Mouse (Mus musculus): Measurements from ENCODE around the gene Mast4. TPM values are rescaled to one million over a fixed set of nuclear protein-coding genes. Genes with fewer than 3 reads are reported as not detected.

Gene Mast4
- polyA plus RNA-seq, 1 experiment = 6.4 TPM

DNA sequence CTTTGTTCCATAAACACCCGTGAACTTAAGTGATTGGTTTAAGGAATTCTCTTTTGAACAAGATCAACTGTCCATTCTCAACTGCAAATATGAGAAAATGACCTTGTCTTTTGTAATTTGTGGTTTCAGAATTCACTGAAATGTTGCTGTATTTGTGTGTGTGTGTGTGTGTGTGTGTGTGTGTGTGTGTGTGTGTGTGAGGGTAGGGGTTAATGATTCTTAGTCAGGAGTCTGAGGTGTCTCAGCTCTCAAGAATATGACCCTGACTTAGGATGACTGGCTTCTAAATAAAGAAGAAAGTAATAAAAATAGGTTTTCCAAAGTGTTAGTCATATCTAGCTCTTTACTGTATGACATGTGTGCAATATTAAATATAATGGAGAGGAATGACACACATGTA is 607.4 kb downstream of the Mast4 start:
- H3K36me3 ChIP-seq (ENCODE audit: control insufficient read depth, insufficient read depth, low read length) = no peaks in the 10 kb centered on the region; the same call in 1 of the 2 replicates
- WGBS = 93% methylated on average over 1 of the region's 1 CpGs
- H3K27ac ChIP-seq (ENCODE audit: insufficient read depth, low read length) = no peak overlapping the region
- TF ChIP-seq CTCF (IDR thresholded peaks at IDR 0.05; ENCODE audit: extremely low read depth, insufficient read depth, insufficient read length, insufficient replicate concordance) (no peak), POLR2A (IDR thresholded peaks at IDR 0.05; ENCODE audit: low read depth, low read length) (no peak)
- peaks cover 2% of the 10 kb centered on the region for H3K4me1 ChIP-seq (ENCODE audit: control insufficient read depth, insufficient read depth, insufficient read length)
- DNase-seq (ENCODE audit: low read depth in 1 of 2, low spot score in 2 of 2) = no peak
- H3K4me3 ChIP-seq (ENCODE audit: extremely low read depth, insufficient read depth, insufficient read length) = no peak overlapping the region
- no peaks in the 10 kb centered on the region for H3K27me3 ChIP-seq (ENCODE audit: control insufficient read depth, insufficient read depth, low read length)

DNA sequence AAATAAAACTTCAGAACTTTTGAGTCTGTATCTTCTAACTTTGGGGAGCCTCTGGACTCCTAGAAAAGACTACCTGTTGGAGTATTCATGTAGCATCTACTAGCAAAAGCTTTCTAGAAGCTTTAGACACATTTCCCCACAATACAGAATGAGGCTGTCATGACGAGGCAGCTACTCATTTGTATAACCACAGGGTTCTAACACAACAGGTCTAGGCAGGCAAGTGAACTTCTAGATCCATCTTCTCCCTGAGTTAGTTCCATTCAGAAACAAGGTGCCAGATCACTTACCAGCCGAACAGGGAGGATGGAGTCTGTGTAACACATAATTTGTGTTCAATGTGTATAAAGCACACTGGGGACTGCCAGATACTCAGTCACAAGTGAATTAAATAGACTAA is 608.4 kb downstream of the Mast4 start:
- no peak for DNase-seq (ENCODE audit: low read depth in 1 of 2, low spot score in 2 of 2)
- Histone ChIP-seq H3K27ac (ENCODE audit: insufficient read depth, low read length) (no peak overlapping the region), H3K4me3 (ENCODE audit: extremely low read depth, insufficient read depth, insufficient read length) (no peak overlapping the region), H3K36me3 (ENCODE audit: control insufficient read depth, insufficient read depth, low read length) (no peaks in the 10 kb centered on the region; the same call in 1 of the 2 replicates), H3K4me1 (ENCODE audit: control insufficient read depth, insufficient read depth, insufficient read length) (peaks cover 2% of the 10 kb centered on the region), H3K27me3 (ENCODE audit: control insufficient read depth, insufficient read depth, low read length) (no peaks in the 10 kb centered on the region)
- TF ChIP-seq CTCF (IDR thresholded peaks at IDR 0.05; ENCODE audit: extremely low read depth, insufficient read depth, insufficient read length, insufficient replicate concordance) = no peak
- TF ChIP-seq POLR2A (IDR thresholded peaks at IDR 0.05; ENCODE audit: low read depth, low read length) = no peak
- 82% methylated on average over 2 of the region's 2 CpGs for WGBS

DNA sequence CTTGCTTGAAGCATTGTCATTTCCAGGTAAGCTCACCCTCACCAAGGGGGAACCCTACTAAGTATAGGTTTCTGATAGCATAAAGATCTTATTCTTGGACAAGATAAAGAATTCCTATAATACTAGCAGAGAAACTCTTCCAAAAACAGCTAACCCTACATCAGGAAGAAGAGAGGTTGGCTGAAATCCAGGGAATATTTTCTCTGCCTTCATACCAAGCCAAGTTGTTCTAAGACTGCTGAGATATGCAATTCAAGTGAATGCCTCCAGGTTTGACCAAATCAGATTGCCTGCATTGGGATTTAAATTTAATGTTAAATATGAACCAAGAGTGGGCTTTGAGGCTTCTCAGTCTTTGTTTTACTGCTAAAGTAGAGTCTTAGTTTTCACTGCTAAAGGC is 608.9 kb downstream of the Mast4 start:
- Histone ChIP-seq H3K27ac (ENCODE audit: insufficient read depth, low read length) (no peak overlapping the region), H3K4me1 (ENCODE audit: control insufficient read depth, insufficient read depth, insufficient read length) (peaks cover 2% of the 10 kb centered on the region), H3K4me3 (ENCODE audit: extremely low read depth, insufficient read depth, insufficient read length) (no peak overlapping the region), H3K27me3 (ENCODE audit: control insufficient read depth, insufficient read depth, low read length) (no peaks in the 10 kb centered on the region), H3K36me3 (ENCODE audit: control insufficient read depth, insufficient read depth, low read length) (no peaks in the 10 kb centered on the region)
- no peak for TF ChIP-seq POLR2A (IDR thresholded peaks at IDR 0.05; ENCODE audit: low read depth, low read length)
- TF ChIP-seq CTCF (IDR thresholded peaks at IDR 0.05; ENCODE audit: extremely low read depth, insufficient read depth, insufficient read length, insufficient replicate concordance) = no peak
- no peak for DNase-seq (ENCODE audit: low read depth in 1 of 2, low spot score in 2 of 2)

DNA sequence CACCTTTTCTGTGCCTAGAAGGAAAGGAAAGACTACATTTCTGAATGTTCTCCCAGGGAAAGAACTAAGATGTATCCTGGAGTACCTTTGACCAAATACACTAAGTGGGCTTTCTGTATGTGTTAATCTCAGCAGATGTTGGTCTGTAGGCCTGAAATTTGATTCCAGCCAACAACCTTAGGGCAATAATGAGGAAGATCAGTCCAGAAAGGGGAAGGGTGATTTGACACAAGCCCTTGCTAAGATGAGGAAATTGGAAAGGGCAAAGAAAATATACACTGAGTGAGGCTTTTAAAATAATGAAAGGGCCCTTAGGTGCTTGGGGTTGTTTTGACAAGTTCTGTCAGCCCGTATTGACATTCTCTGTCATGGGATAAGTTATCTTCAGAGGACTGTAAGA is 617.3 kb downstream of the Mast4 start:
- WGBS = 58% methylated on average over 1 of the region's 1 CpGs
- no peak for DNase-seq (ENCODE audit: low read depth in 1 of 2, low spot score in 2 of 2)
- H3K36me3 ChIP-seq (ENCODE audit: control insufficient read depth, insufficient read depth, low read length) = peaks cover 3% of the 10 kb centered on the region; the same call in 1 of the 2 replicates

DNA sequence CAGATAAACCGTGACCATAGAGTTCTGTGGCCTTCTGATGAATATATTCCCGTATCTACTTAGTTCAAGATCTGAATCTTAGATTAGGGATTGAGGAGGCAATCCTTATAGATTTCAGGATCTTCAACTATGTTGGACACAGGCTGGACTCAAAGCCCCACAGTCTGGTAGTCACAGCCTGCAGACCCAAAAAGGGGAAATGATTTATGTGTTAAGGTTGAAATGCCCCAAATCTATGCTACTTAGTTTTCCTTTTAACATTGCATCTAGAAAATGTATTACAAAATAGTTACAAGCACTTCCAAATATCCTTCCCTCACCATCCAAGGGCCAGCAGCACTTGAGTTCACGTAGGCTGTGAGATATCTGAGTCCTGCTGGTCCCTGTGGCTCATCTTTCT is 633.6 kb downstream of the Mast4 start:
- no peak for TF ChIP-seq POLR2A (IDR thresholded peaks at IDR 0.05; ENCODE audit: low read depth, low read length)
- TF ChIP-seq CTCF (IDR thresholded peaks at IDR 0.05; ENCODE audit: extremely low read depth, insufficient read depth, insufficient read length, insufficient replicate concordance) = no peak
- Histone ChIP-seq H3K27me3 (ENCODE audit: control insufficient read depth, insufficient read depth, low read length) (no peaks in the 10 kb centered on the region), H3K4me3 (ENCODE audit: extremely low read depth, insufficient read depth, insufficient read length) (0 out of 2 replicates have a peak overlapping the region, but pooled peaks have one; percentile 16), H3K4me1 (ENCODE audit: control insufficient read depth, insufficient read depth, insufficient read length) (peaks cover 9% of the 10 kb centered on the region), H3K27ac (ENCODE audit: insufficient read depth, low read length) (peak overlapping the region; percentile 74), H3K36me3 (ENCODE audit: control insufficient read depth, insufficient read depth, low read length) (peaks cover 14% of the 10 kb centered on the region)
- no peak for DNase-seq (ENCODE audit: low read depth in 1 of 2, low spot score in 2 of 2)
- 65% methylated on average over 3 of the region's 3 CpGs for WGBS

More for the DNA sequence above, 617.3 kb downstream of the Mast4 start:
- no peak overlapping the region for H3K4me3 ChIP-seq (ENCODE audit: extremely low read depth, insufficient read depth, insufficient read length)
- H3K4me1 ChIP-seq (ENCODE audit: control insufficient read depth, insufficient read depth, insufficient read length) = no peaks in the 10 kb centered on the region; the same call in 1 of the 2 replicates
- H3K27me3 ChIP-seq (ENCODE audit: control insufficient read depth, insufficient read depth, low read length) = no peaks in the 10 kb centered on the region
- no peak overlapping the region for H3K27ac ChIP-seq (ENCODE audit: insufficient read depth, low read length)
- TF ChIP-seq POLR2A (IDR thresholded peaks at IDR 0.05; ENCODE audit: low read depth, low read length) = no peak
- no peak for TF ChIP-seq CTCF (IDR thresholded peaks at IDR 0.05; ENCODE audit: extremely low read depth, insufficient read depth, insufficient read length, insufficient replicate concordance)

DNA sequence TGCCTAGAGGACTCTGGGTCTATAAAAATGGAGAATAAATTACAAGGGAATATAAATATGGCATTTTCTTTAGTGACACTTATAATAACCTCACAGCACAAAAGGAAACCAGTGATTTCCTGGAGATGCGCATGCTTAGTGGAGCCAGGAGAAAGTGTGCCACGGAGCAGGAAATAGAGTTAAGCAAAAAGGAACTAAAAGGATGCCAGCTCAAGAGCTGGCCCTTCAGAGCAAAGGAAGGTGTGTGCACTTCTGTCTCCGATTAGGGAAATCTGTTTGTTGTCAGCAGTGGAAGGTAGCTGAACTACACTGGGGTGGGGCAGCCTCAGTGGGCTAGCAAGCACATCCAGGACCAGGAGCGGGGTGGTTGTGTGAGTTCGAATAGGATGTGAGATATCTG is 634.1 kb downstream of the Mast4 start:
- peak in 1 of 2 experiments; percentile 50 for DNase-seq (ENCODE audit: low read depth in 1 of 2, low spot score in 2 of 2)
- H3K4me1 ChIP-seq (ENCODE audit: control insufficient read depth, insufficient read depth, insufficient read length) = peaks cover 9% of the 10 kb centered on the region
- peak overlapping the region; percentile 15; the same call in 1 of the 2 replicates for H3K4me3 ChIP-seq (ENCODE audit: extremely low read depth, insufficient read depth, insufficient read length)
- TF ChIP-seq CTCF (IDR thresholded peaks at IDR 0.05; ENCODE audit: extremely low read depth, insufficient read depth, insufficient read length, insufficient replicate concordance) (no peak), POLR2A (IDR thresholded peaks at IDR 0.05; ENCODE audit: low read depth, low read length) (no peak)
- H3K27me3 ChIP-seq (ENCODE audit: control insufficient read depth, insufficient read depth, low read length) = no peaks in the 10 kb centered on the region
- H3K27ac ChIP-seq (ENCODE audit: insufficient read depth, low read length) = peak overlapping the region; percentile 79
- 25% methylated on average over 5 of the region's 5 CpGs for WGBS
- H3K36me3 ChIP-seq (ENCODE audit: control insufficient read depth, insufficient read depth, low read length) = peaks cover 14% of the 10 kb centered on the region

DNA sequence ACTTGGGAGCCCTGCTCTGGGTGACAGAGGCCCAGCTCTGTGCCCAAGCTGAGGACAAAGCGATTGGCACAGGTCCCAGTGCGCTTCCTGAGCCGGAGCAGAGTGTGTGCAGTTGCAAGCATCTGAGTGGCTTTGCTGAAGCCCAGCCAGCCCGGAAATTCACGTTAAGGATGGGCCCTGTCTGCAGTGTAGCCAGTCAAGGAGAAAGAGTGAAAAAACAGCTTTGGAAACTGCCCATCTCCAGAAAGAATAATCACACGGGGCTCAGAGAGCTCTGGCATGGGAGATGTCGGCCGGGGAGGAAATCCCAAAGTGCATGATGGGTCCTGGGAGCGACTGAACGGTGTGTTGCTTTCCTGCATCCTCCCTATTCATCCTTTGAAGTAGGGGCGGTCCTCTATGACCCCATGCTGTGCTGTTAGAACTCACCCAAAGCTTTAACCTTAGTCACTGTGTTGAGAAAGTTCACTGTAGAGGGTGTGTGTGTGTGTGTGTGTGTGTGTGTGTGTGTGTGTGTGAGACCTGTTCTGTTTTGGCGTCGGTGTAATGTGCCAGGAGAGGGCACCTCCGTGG is 635.5 kb downstream of the Mast4 start:
- Histone ChIP-seq H3K27ac (ENCODE audit: insufficient read depth, low read length) (peak overlapping the region; percentile 79), H3K27me3 (ENCODE audit: control insufficient read depth, insufficient read depth, low read length) (no peaks in the 10 kb centered on the region), H3K4me3 (ENCODE audit: extremely low read depth, insufficient read depth, insufficient read length) (peak overlapping the region; percentile 44), H3K4me1 (ENCODE audit: control insufficient read depth, insufficient read depth, insufficient read length) (peaks cover 9% of the 10 kb centered on the region), H3K36me3 (ENCODE audit: control insufficient read depth, insufficient read depth, low read length) (peaks cover 9% of the 10 kb centered on the region)
- 17% methylated on average over 14 of the region's 14 CpGs for WGBS
- TF ChIP-seq CTCF (IDR thresholded peaks at IDR 0.05; ENCODE audit: extremely low read depth, insufficient read depth, insufficient read length, insufficient replicate concordance) (no peak), POLR2A (IDR thresholded peaks at IDR 0.05; ENCODE audit: low read depth, low read length) (no peak)
- DNase-seq (ENCODE audit: low read depth in 1 of 2, low spot score in 2 of 2) = peak in 1 of 2 experiments; percentile 43

Measured in spleen, adult 2 months (tissue).